Mouse (Mus musculus): Measurements from ENCODE around the gene Timm10b. TPM values are rescaled to one million over a fixed set of nuclear protein-coding genes. Genes with fewer than 3 reads are reported as not detected.
A peak's percentile ranks its signal among the peaks of the same experiment; 100 is the strongest.

Timm10b gene
- polyA plus RNA-seq, 1 experiment from 2014 or later: 236 TPM

GRCm38 (mm10) chr7:105625397-105625796 is 14.5 kb upstream of the Timm10b start:
- peaks cover 20% of the 10 kb centered on the region for H3K4me1 ChIP-seq (ENCODE audit: insufficient read depth, low read depth, low read length)

GRCm38 (mm10) chr7:105628633-105629032 is 11.2 kb upstream of the Timm10b start:
- peak; percentile 56 for ATAC-seq
- Histone ChIP-seq H3K9ac (replicated peaks; ENCODE audit: low read depth) (no peak overlapping the region), H3K9me3 (ENCODE audit: low read length) (no peaks in the 10 kb centered on the region), H3K27me3 (replicated peaks; ENCODE audit: insufficient read depth, low read length) (no peaks in the 10 kb centered on the region), H3K36me3 (ENCODE audit: insufficient read depth, low read length) (no peaks in the 10 kb centered on the region), H3K4me2 (replicated peaks; ENCODE audit: low read depth, low read length) (no peak overlapping the region), H3K4me3 (ENCODE audit: low read depth, low read length) (no peak overlapping the region), H3K4me1 (ENCODE audit: insufficient read depth, low read depth, low read length) (peaks cover 19% of the 10 kb centered on the region), H3K27ac (ENCODE audit: low read length) (peak overlapping the region; percentile 71)
- peak; percentile 92 for DNase-seq (ENCODE audit: low spot score)
- WGBS: 11% methylated on average over 3 of the region's 3 CpGs
- no peak for TF ChIP-seq CTCF (IDR thresholded peaks at IDR 0.05)
- no peak for TF ChIP-seq EP300 (IDR thresholded peaks at IDR 0.05)

More at GRCm38 (mm10) chr7:105625397-105625796, 14.5 kb upstream of the Timm10b start:
- no peak overlapping the region for H3K4me2 ChIP-seq (replicated peaks; ENCODE audit: low read depth, low read length)
- peak; percentile 51 for DNase-seq (ENCODE audit: low spot score)
- H3K36me3 ChIP-seq (ENCODE audit: insufficient read depth, low read length): no peaks in the 10 kb centered on the region
- no peak overlapping the region for H3K4me3 ChIP-seq (ENCODE audit: low read depth, low read length)
- ATAC-seq: no peak
- H3K27me3 ChIP-seq (replicated peaks; ENCODE audit: insufficient read depth, low read length): no peaks in the 10 kb centered on the region
- WGBS: 35% methylated on average over 6 of the region's 6 CpGs
- no peak overlapping the region for H3K9ac ChIP-seq (replicated peaks; ENCODE audit: low read depth)
- H3K27ac ChIP-seq (ENCODE audit: low read length): 0 out of 2 replicates have a peak overlapping the region, but pooled peaks have one; percentile 57
- no peaks in the 10 kb centered on the region for H3K9me3 ChIP-seq (ENCODE audit: low read length)
- TF ChIP-seq EP300 (IDR thresholded peaks at IDR 0.05): no peak

- Histone ChIP-seq H3K27ac (ENCODE audit: low read length) (peak overlapping the region; percentile 89; the same call in 1 of the 2 replicates), H3K4me1 (ENCODE audit: insufficient read depth, low read depth, low read length) (peaks cover 21% of the 10 kb centered on the region; the same call in 1 of the 2 replicates), H3K4me3 (ENCODE audit: low read depth, low read length) (peak overlapping the region; percentile 92), H3K9me3 (ENCODE audit: low read length) (no peaks in the 10 kb centered on the region), H3K9ac (replicated peaks; ENCODE audit: low read depth) (peak overlapping the region; percentile 70), H3K4me2 (replicated peaks; ENCODE audit: low read depth, low read length) (peak overlapping the region; percentile 79), H3K27me3 (replicated peaks; ENCODE audit: insufficient read depth, low read length) (no peaks in the 10 kb centered on the region), H3K36me3 (ENCODE audit: insufficient read depth, low read length) (0 out of 2 replicates have a peak, but pooled peaks cover 7% of the 10 kb centered on the region)
- no peak for ATAC-seq
- no peak for DNase-seq (ENCODE audit: low spot score)
- 14% methylated on average over 4 of the region's 4 CpGs for WGBS
- TF ChIP-seq CTCF (IDR thresholded peaks at IDR 0.05) (no peak), EP300 (IDR thresholded peaks at IDR 0.05) (no peak)
These were observed 7.3 kb upstream of the Timm10b start for GRCm38 (mm10) chr7:105632551-105632972.

- peak; percentile 93 for DNase-seq (ENCODE audit: low spot score)
- ATAC-seq: peak; percentile 94
- WGBS: 3% methylated on average over 47 of the region's 71 CpGs
- no peaks in the 10 kb centered on the region for H3K27me3 ChIP-seq (replicated peaks; ENCODE audit: insufficient read depth, low read length)
- H3K9me3 ChIP-seq (ENCODE audit: low read length): no peaks in the 10 kb centered on the region
- peak within 1 kb of the TSS; percentile 70 for H3K9ac ChIP-seq (replicated peaks; ENCODE audit: low read depth)
- H3K4me1 ChIP-seq (ENCODE audit: insufficient read depth, low read depth, low read length): peaks cover 21% of the 10 kb centered on the region; the same call in 1 of the 2 replicates
- peak within 1 kb of the TSS; percentile 79 for H3K4me2 ChIP-seq (replicated peaks; ENCODE audit: low read depth, low read length)
- 0 out of 2 replicates have a peak, but pooled peaks cover 7% of the 10 kb centered on the region for H3K36me3 ChIP-seq (ENCODE audit: insufficient read depth, low read length)
- H3K4me3 ChIP-seq (ENCODE audit: low read depth, low read length): peak within 1 kb of the TSS; percentile 92
- H3K27ac ChIP-seq (ENCODE audit: low read length): peak within 1 kb of the TSS; percentile 89
- TF ChIP-seq EP300 (IDR thresholded peaks at IDR 0.05) (no peak), CTCF (IDR thresholded peaks at IDR 0.05) (no peak; the same call in 1 of the 2 replicates)
These were observed 6.6 kb upstream of the Timm10b start, which contains the start of gene Trim3 for GRCm38 (mm10) chr7:105633127-105633800. Trim3 (minus strand) TSS chr7:105633571.

- Histone ChIP-seq H3K4me2 (replicated peaks; ENCODE audit: low read depth, low read length) (peak overlapping the region; percentile 79), H3K9ac (replicated peaks; ENCODE audit: low read depth) (peak overlapping the region; percentile 70), H3K27ac (ENCODE audit: low read length) (peak overlapping the region; percentile 89), H3K4me1 (ENCODE audit: insufficient read depth, low read depth, low read length) (peaks cover 21% of the 10 kb centered on the region; the same call in 1 of the 2 replicates), H3K36me3 (ENCODE audit: insufficient read depth, low read length) (0 out of 2 replicates have a peak, but pooled peaks cover 7% of the 10 kb centered on the region), H3K4me3 (ENCODE audit: low read depth, low read length) (peak overlapping the region; percentile 92), H3K27me3 (replicated peaks; ENCODE audit: insufficient read depth, low read length) (no peaks in the 10 kb centered on the region), H3K9me3 (ENCODE audit: low read length) (no peaks in the 10 kb centered on the region)
- DNase-seq (ENCODE audit: low spot score) (no peak), ATAC-seq (no peak)
- 5% methylated on average over 10 of the region's 10 CpGs for WGBS
- TF ChIP-seq CTCF (IDR thresholded peaks at IDR 0.05) (no peak), EP300 (IDR thresholded peaks at IDR 0.05) (no peak)
These were observed 6.1 kb upstream of the Timm10b start for GRCm38 (mm10) chr7:105633801-105634135.

- TF ChIP-seq EP300 (IDR thresholded peaks at IDR 0.05) (no peak), CTCF (IDR thresholded peaks at IDR 0.05) (no peak)
- Histone ChIP-seq H3K4me3 (ENCODE audit: low read depth, low read length) (no peak overlapping the region), H3K9me3 (ENCODE audit: low read length) (no peaks in the 10 kb centered on the region), H3K4me2 (replicated peaks; ENCODE audit: low read depth, low read length) (peak overlapping the region; percentile 79; the same call in 1 of the 2 replicates), H3K27me3 (replicated peaks; ENCODE audit: insufficient read depth, low read length) (no peaks in the 10 kb centered on the region), H3K9ac (replicated peaks; ENCODE audit: low read depth) (no peak overlapping the region), H3K36me3 (ENCODE audit: insufficient read depth, low read length) (0 out of 2 replicates have a peak, but pooled peaks cover 7% of the 10 kb centered on the region), H3K4me1 (ENCODE audit: insufficient read depth, low read depth, low read length) (peaks cover 17% of the 10 kb centered on the region; the same call in 1 of the 2 replicates), H3K27ac (ENCODE audit: low read length) (no peak overlapping the region; the same call in 1 of the 2 replicates)
- 53% methylated on average over 9 of the region's 9 CpGs for WGBS
- DNase-seq (ENCODE audit: low spot score): no peak
- no peak for ATAC-seq
These were observed 5.5 kb upstream of the Timm10b start for GRCm38 (mm10) chr7:105634272-105634920.
